Mouse (Mus musculus) stomach, postnatal 0 days (tissue): ENCODE data around the gene Myof. TPM values are rescaled to one million over a fixed set of nuclear protein-coding genes. Genes with fewer than 3 reads are reported as not detected.

Experiments
- ATAC-seq: fragments of 200-750 bp; cut with Nextera tagmentation; 2 replicates; pipeline ENCODE4 v1.8.0; 2017; ENCODE audit not compliant: low FRiP score, low TSS enrichment
- DNase-seq: peaks from one replicate; pipeline ENCODE4 v3.0.0-alpha.2; 2016; ENCODE audit warnings: low spot score
- H3K27ac ChIP-seq: fragments of 300-500 bp; sonication (generic); replicated peaks from 2 replicates; pipeline ENCODE4 v1.5.1; 2014; ENCODE audit warnings: mild to moderate bottlenecking, control low read depth
- H3K27me3 ChIP-seq: fragments of 300-500 bp; sonication (generic); 2 replicates; pipeline ENCODE4 v1.6.1; 2014; ENCODE audit warnings: low read length; ENCODE audit not compliant: control insufficient read depth, insufficient read depth
- H3K36me3 ChIP-seq: fragments of 300-500 bp; sonication (generic); 2 replicates; pipeline ENCODE4 v1.6.1; 2014; ENCODE audit warnings: low read length, mixed read lengths; ENCODE audit not compliant: control insufficient read depth, insufficient read depth
- H3K4me1 ChIP-seq: fragments of 300-500 bp; sonication (generic); replicated peaks from 2 replicates; pipeline ENCODE4 v1.6.1; 2014; ENCODE audit warnings: antibody characterized with exemption; ENCODE audit not compliant: control insufficient read depth, insufficient read depth
- H3K4me2 ChIP-seq: fragments of 300-500 bp; sonication (generic); replicated peaks from 2 replicates; pipeline ENCODE4 v1.6.1; 2014; ENCODE audit warnings: low read depth, mild to moderate bottlenecking, control low read depth, moderate library complexity
- H3K4me3 ChIP-seq: fragments of 300-500 bp; sonication (generic); 2 replicates; pipeline ENCODE4 v1.5.1; 2014; ENCODE audit warnings: low read depth, low read length, control low read depth
- H3K9ac ChIP-seq: fragments of 300-500 bp; sonication (generic); 2 replicates; pipeline ENCODE4 v1.6.1; 2014; ENCODE audit warnings: mild to moderate bottlenecking, low read length, control low read depth, mixed read lengths
- H3K9me3 ChIP-seq: fragments of 300-500 bp; sonication (generic); 2 replicates; pipeline ENCODE4 v1.6.1; 2016; ENCODE audit warnings: low read length; ENCODE audit not compliant: control insufficient read depth
- CTCF ChIP-seq: IDR thresholded peaks from 2 replicates; pipeline ENCODE4 v1.5.1; 2016; ENCODE audit warnings: antibody characterized with exemption, low read depth, mild to moderate bottlenecking, moderate library complexity
- EP300 ChIP-seq: optimal IDR thresholded peaks from 2 replicates; pipeline ENCODE3; 2016; ENCODE audit warnings: antibody characterized with exemption
- WGBS: fragments of 180-500 bp; shearing (Covaris S2); extraction: QIAGEN DNeasy Blood & Tissue Kit; methylation state at CpG from one replicate; pipeline ENCODE4 v1.1.7; 2014; 5-methylcytosine and 5-hydroxymethylcytosine counted together
- polyA plus RNA-seq: library from polyadenylated mRNA; unstranded; fragments of >200 nt; fragmentation: Nextera tagmentation; extraction: Ambion mirVana; gene quantifications from 2 replicates; pipeline ENCODE4 v1.2.1, GENCODE M21; 2015

Gene Myof
- polyA plus RNA-seq, 1 experiment from 2014 or later = 14.3 TPM

DNA sequence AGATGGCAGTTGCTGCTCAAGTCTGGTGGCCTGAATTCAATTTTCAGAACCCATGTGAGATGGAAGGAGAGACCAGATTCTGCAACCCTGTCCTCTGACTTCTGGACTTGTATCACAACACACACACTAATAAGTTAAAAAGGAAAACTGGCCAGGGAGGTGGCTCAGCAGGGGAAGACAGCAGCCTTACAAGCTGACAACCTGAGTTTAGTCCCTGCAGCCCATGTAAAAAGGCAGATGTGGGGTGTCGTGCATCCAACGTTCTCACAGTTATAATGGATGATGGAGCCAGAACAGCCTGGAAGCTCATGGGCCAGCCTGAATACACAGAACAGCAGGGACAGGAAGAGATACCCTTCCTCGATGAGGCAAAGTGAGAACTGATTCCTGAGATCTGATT is 38.0 kb upstream of the Myof start:
- WGBS = 73% methylated on average over 3 of the region's 3 CpGs
- TF ChIP-seq EP300 = no peak
- TF ChIP-seq CTCF = no peak

DNA sequence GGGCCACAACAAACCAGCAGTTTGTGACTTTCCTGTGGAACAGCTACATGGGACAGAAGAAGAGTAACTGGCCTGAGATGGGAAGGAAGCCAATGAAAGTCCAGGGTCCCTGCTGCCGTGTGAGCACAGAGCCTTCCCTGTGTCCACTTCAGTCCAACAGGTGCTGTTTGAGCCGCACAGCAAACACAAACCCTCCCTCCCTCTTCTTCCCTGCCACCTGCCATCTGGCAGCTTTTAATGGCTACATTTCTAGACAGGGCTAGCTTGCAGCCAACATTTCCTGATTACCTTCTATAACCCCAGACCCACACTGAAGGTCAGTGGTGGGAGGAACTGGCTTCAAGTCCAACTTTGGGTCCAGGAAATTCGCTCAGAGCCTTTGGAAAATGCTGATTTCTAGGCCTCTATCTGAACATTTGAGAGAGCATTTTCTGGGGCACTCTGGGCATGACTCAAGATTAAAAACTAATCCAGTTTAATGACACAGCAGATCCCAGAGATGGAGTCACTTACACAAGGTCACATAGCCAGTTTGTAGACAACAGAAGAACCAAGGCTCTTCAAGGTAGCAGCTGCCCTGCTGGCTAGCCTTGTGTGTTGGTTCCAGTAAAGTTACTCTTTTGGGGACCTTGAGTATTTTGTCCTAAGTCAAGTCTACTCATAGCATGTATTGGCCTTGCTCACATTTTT is 34.6 kb upstream of the Myof start:
- Histone ChIP-seq H3K36me3 (peaks cover 3% of the 10 kb centered on the region; the same call in 1 of the 2 replicates), H3K4me2 (no peak overlapping the region), H3K27ac (no peak overlapping the region), H3K4me1 (no peaks in the 10 kb centered on the region), H3K4me3 (no peak overlapping the region), H3K27me3 (no peaks in the 10 kb centered on the region), H3K9me3 (no peaks in the 10 kb centered on the region), H3K9ac (no peak overlapping the region)
- TF ChIP-seq EP300 (no peak), CTCF (no peak)
- WGBS = 53% methylated on average over 3 of the region's 3 CpGs
- no peak for ATAC-seq
- no peak for DNase-seq

More for the DNA sequence above, 38.0 kb upstream of the Myof start:
- ATAC-seq (no peak), DNase-seq (no peak)
- Histone ChIP-seq H3K9ac (no peak overlapping the region), H3K27ac (no peak overlapping the region), H3K4me1 (no peaks in the 10 kb centered on the region), H3K36me3 (no peaks in the 10 kb centered on the region), H3K4me2 (no peak overlapping the region), H3K9me3 (no peaks in the 10 kb centered on the region), H3K4me3 (no peak overlapping the region), H3K27me3 (no peaks in the 10 kb centered on the region)

DNA sequence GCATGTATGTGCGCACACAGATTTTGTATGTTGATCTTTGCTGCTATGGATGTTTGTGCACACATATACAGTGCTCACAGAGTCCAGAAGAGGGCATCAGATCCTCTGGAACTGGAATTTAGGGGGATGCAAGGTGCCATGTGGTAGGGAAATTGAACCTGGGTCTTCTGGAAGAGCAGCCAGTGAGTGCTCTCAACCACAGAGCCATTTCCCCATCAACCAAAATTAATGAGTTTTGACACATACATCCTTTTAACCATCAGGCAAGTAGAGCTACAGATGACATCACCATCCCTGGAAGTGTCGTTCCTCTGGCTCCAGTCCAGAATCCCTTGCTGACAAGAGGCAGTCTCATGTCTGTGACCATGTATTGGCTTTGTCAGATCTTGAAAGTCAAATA is 32.9 kb upstream of the Myof start:
- Histone ChIP-seq H3K9ac (no peak overlapping the region), H3K36me3 (peaks cover 3% of the 10 kb centered on the region; the same call in 1 of the 2 replicates), H3K4me2 (no peak overlapping the region), H3K9me3 (no peaks in the 10 kb centered on the region), H3K4me3 (no peak overlapping the region), H3K27me3 (no peaks in the 10 kb centered on the region), H3K27ac (no peak overlapping the region), H3K4me1 (no peaks in the 10 kb centered on the region)
- TF ChIP-seq CTCF (peak; percentile 62), EP300 (no peak)
- ATAC-seq (no peak), DNase-seq (no peak)
- 61% methylated on average over 2 of the region's 2 CpGs for WGBS

DNA sequence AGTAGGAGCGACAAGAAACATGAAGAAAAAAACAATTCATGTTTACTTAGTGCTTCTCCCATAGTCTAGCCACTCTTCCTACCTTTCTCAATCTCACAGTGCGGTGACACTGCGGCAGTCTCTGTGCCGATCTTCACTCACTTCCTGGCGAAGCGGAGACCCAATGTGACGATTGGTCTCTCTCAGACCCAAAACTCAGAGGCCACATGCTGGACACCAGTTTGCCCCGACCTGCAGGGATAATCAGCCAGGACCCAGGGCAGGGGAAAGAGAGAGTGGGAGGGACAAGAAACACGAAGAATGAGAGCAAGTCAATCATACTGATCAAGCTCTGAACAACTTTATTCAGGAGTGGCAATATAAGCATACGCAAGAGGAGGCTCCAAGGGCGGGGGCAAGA is 31.7 kb upstream of the Myof start:
- Histone ChIP-seq H3K4me2 (no peak overlapping the region), H3K4me3 (no peak overlapping the region), H3K27ac (no peak overlapping the region), H3K9me3 (no peaks in the 10 kb centered on the region), H3K9ac (no peak overlapping the region), H3K4me1 (no peaks in the 10 kb centered on the region), H3K27me3 (no peaks in the 10 kb centered on the region), H3K36me3 (peaks cover 5% of the 10 kb centered on the region)
- WGBS = 80% methylated on average over 11 of the region's 11 CpGs
- TF ChIP-seq EP300 = no peak
- DNase-seq (no peak), ATAC-seq (no peak)

DNA sequence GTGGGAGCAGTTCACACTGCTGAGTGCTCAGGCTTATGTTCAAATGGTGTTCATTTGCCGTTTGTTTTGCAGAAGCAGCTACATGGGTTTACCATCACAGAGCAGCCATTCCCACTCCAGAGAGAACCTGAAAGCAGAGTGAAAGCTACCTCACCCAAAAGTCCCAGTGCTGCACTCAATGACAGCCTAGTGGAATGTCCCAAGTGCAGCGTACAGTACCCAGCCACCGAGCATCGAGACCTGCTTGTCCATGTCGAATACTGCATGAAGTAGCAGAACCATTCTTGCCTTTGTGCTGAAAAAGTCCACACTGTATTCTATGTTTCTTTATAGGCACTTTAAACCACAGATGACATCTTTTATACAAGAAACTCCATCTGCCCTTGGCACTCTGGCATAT is 29.8 kb upstream of the Myof start:
- no peak overlapping the region for H3K4me2 ChIP-seq
- no peaks in the 10 kb centered on the region for H3K4me1 ChIP-seq
- H3K9ac ChIP-seq = no peak overlapping the region
- DNase-seq = no peak
- peaks cover 8% of the 10 kb centered on the region for H3K36me3 ChIP-seq
- H3K27me3 ChIP-seq = no peaks in the 10 kb centered on the region
- ATAC-seq = no peak
- no peaks in the 10 kb centered on the region for H3K9me3 ChIP-seq
- 92% methylated on average over 5 of the region's 5 CpGs for WGBS
- no peak overlapping the region for H3K27ac ChIP-seq
- TF ChIP-seq EP300 = no peak
- TF ChIP-seq CTCF = no peak
- no peak overlapping the region for H3K4me3 ChIP-seq

DNA sequence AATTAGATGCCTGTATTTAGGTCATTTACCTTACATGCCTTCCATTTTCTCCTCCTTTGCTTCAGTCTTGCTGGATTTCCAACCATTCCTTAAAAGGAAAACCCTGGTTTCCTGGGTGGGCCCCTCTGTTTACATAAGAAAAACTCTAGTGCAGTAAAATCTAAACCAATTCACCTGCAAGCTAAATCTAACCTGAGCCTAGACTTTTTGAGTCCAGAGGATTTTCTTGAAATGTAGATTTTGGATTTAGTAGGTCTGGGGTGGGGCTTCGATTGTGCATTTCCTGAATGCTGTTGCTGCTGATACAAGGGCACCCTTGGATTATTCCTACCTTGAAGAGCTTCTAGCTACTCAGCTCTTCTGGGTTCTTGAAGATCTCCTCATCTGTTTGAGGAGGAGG is 20.7 kb upstream of the Myof start:
- WGBS = 92% methylated on average over 1 of the region's 1 CpGs
- Histone ChIP-seq H3K27ac (no peak overlapping the region), H3K4me3 (no peak overlapping the region), H3K9me3 (no peaks in the 10 kb centered on the region), H3K9ac (no peak overlapping the region), H3K4me2 (no peak overlapping the region), H3K36me3 (no peaks in the 10 kb centered on the region), H3K4me1 (no peaks in the 10 kb centered on the region), H3K27me3 (no peaks in the 10 kb centered on the region)
- DNase-seq (no peak), ATAC-seq (no peak)
- no peak for TF ChIP-seq CTCF
- TF ChIP-seq EP300 = no peak
